Mouse (Mus musculus): ENCODE measurements around the gene Has3.
"Not testable (repeated sequence)": the region's sequence is repeated elsewhere in the genome, so short reads cannot be mapped to it uniquely, and the experiment has no call there.

Gene Has3

GRCm38 (mm10) chr8:106870051-106870450, at the start of gene Has3:
TSS of gene Has3 (plus strand) at chr8:106870242.
- peak in 1 of 2 experiments; percentile 24 for DNase-seq

- no peak for DNase-seq
Measured at GRCm38 (mm10) chr8:106820553-106821515, 49.2 kb upstream of the Has3 start.

- no peak for DNase-seq
Measured at GRCm38 (mm10) chr8:106828921-106829320, 41.1 kb upstream of the Has3 start.

- DNase-seq = peak; percentile 91 to 95
Measured at GRCm38 (mm10) chr8:106829526-106830045, 40.5 kb upstream of the Has3 start.

- peak; percentile 37 to 41 for DNase-seq
Measured at GRCm38 (mm10) chr8:106834899-106835298, 35.1 kb upstream of the Has3 start.

GRCm38 (mm10) chr8:106836525-106836924, 33.5 kb upstream of the Has3 start:
- DNase-seq = no peak

- DNase-seq = no peak
Measured at GRCm38 (mm10) chr8:106838803-106839202, 31.2 kb upstream of the Has3 start.

GRCm38 (mm10) chr8:106839209-106840001, 30.6 kb upstream of the Has3 start:
- peak; percentile 22 to 28 for DNase-seq

GRCm38 (mm10) chr8:106850034-106850433, 20.0 kb upstream of the Has3 start:
- no peak for DNase-seq

- no peak for DNase-seq
Measured at GRCm38 (mm10) chr8:106854534-106855241, 15.4 kb upstream of the Has3 start.

GRCm38 (mm10) chr8:106855242-106855562, 14.8 kb upstream of the Has3 start:
- no peak for DNase-seq

GRCm38 (mm10) chr8:106862845-106863244, 7.2 kb upstream of the Has3 start:
- DNase-seq = no peak

- DNase-seq = peak; percentile 50
Measured at GRCm38 (mm10) chr8:106865354-106865753, 4.7 kb upstream of the Has3 start.

- peak; percentile 61 to 68 for DNase-seq
Measured at GRCm38 (mm10) chr8:106870537-106871327, 690 bp downstream of the Has3 start.

GRCm38 (mm10) chr8:106871328-106871926, 1.4 kb downstream of the Has3 start:
- DNase-seq = no peak

- DNase-seq = peak; percentile 70 to 73
Measured at GRCm38 (mm10) chr8:106871931-106872371, 1.9 kb downstream of the Has3 start.

- DNase-seq = peak in 1 of 2 experiments; percentile 34
Measured at GRCm38 (mm10) chr8:106872454-106873034, 2.5 kb downstream of the Has3 start.

GRCm38 (mm10) chr8:106880121-106880707, 10.2 kb downstream of the Has3 start:
- DNase-seq = peak in 1 of 2 experiments; percentile 39

- not testable (repeated sequence) for DNase-seq
Measured at GRCm38 (mm10) chr8:106884094-106884493, 14.1 kb downstream of the Has3 start.

GRCm38 (mm10) chr8:106884826-106885400, 14.9 kb downstream of the Has3 start:
- not testable (repeated sequence) for DNase-seq

All from cerebellum, postnatal 14 days (tissue).